Mouse (Mus musculus): Measurements from ENCODE around the gene Actl11. TPM values are rescaled to one million over a fixed set of nuclear protein-coding genes. Genes with fewer than 3 reads are reported as not detected.
A peak's percentile ranks its signal among the peaks of the same experiment; 100 is the strongest.

Gene Actl11
- polyA plus RNA-seq, 1 experiment from 2014 or later, result not detected

GRCm38 (mm10) chr9:107926920-107927420 is 1.3 kb upstream of the Actl11 start:
- H3K4me1 ChIP-seq (replicated peaks), result peaks cover 19% of the 10 kb centered on the region

GRCm38 (mm10) chr9:107927749-107928148 is 520 bp upstream of the Actl11 start:
- ATAC-seq (ENCODE audit: low FRiP score, low read depth), result no peak
- Histone ChIP-seq H3K36me3 (no peaks in the 10 kb centered on the region), H3K27me3 (no peaks in the 10 kb centered on the region), H3K27ac (replicated peaks) (no peak overlapping the region), H3K4me1 (replicated peaks) (peaks cover 19% of the 10 kb centered on the region), H3K4me2 (no peak overlapping the region), H3K4me3 (no peak overlapping the region), H3K9ac (no peak overlapping the region), H3K9me3 (no peaks in the 10 kb centered on the region)
- 79% methylated on average over 5 of the region's 5 CpGs for WGBS

More at GRCm38 (mm10) chr9:107926920-107927420, 1.3 kb upstream of the Actl11 start:
- no peak for ATAC-seq (ENCODE audit: low FRiP score, low read depth)
- no peak overlapping the region for H3K4me3 ChIP-seq
- H3K27ac ChIP-seq (replicated peaks), result no peak overlapping the region
- WGBS, result 60% methylated on average over 9 of the region's 9 CpGs
- H3K27me3 ChIP-seq, result no peaks in the 10 kb centered on the region
- H3K9me3 ChIP-seq, result no peaks in the 10 kb centered on the region
- no peaks in the 10 kb centered on the region for H3K36me3 ChIP-seq
- no peak overlapping the region for H3K4me2 ChIP-seq
- no peak overlapping the region for H3K9ac ChIP-seq

- Histone ChIP-seq H3K27me3 (peaks cover 3% of the 10 kb centered on the region; the same call in 1 of the 2 replicates), H3K27ac (replicated peaks) (no peak overlapping the region), H3K4me3 (no peak overlapping the region), H3K36me3 (no peaks in the 10 kb centered on the region), H3K4me1 (replicated peaks) (peaks cover 20% of the 10 kb centered on the region), H3K9me3 (no peaks in the 10 kb centered on the region), H3K9ac (no peak overlapping the region), H3K4me2 (no peak overlapping the region)
- 50% methylated on average over 4 of the region's 4 CpGs for WGBS
- ATAC-seq (ENCODE audit: low FRiP score, low read depth), result no peak
Observed at GRCm38 (mm10) chr9:107932221-107932620, 4.0 kb downstream of the Actl11 start.

- H3K9me3 ChIP-seq, result no peaks in the 10 kb centered on the region
- no peak overlapping the region for H3K4me2 ChIP-seq
- ATAC-seq (ENCODE audit: low FRiP score, low read depth), result no peak
- H3K4me3 ChIP-seq, result no peak overlapping the region
- peaks cover 22% of the 10 kb centered on the region for H3K4me1 ChIP-seq (replicated peaks)
- H3K9ac ChIP-seq, result no peak overlapping the region
- 74% methylated on average over 11 of the region's 11 CpGs for WGBS
- no peak overlapping the region for H3K27ac ChIP-seq (replicated peaks)
- no peaks in the 10 kb centered on the region for H3K36me3 ChIP-seq
- H3K27me3 ChIP-seq, result peaks cover 3% of the 10 kb centered on the region; the same call in 1 of the 2 replicates
Observed at GRCm38 (mm10) chr9:107934146-107934545, 5.9 kb downstream of the Actl11 start.

GRCm38 (mm10) chr9:107935374-107935773 is 7.1 kb downstream of the Actl11 start, which contains the start of gene Camkv:
Camkv (plus strand) TSS chr9:107935674.
- Histone ChIP-seq H3K27me3 (peaks cover 3% of the 10 kb centered on the region; the same call in 1 of the 2 replicates), H3K27ac (replicated peaks) (no peak within 1 kb of the TSS), H3K9ac (peak within 1 kb of the TSS; percentile 57), H3K4me3 (peak within 1 kb of the TSS; percentile 57), H3K9me3 (no peaks in the 10 kb centered on the region), H3K4me1 (replicated peaks) (peaks cover 22% of the 10 kb centered on the region), H3K36me3 (no peaks in the 10 kb centered on the region), H3K4me2 (peak within 1 kb of the TSS; percentile 94)
- 16% methylated on average over 3 of the region's 3 CpGs for WGBS
- ATAC-seq (ENCODE audit: low FRiP score, low read depth), result no peak

- 0% methylated on average over 41 of the region's 41 CpGs for WGBS
- H3K36me3 ChIP-seq, result no peaks in the 10 kb centered on the region
- H3K4me2 ChIP-seq, result peak overlapping the region; percentile 94
- ATAC-seq (ENCODE audit: low FRiP score, low read depth), result peak; percentile 42; the same call in 1 of the 2 replicates
- H3K27me3 ChIP-seq, result peaks cover 3% of the 10 kb centered on the region; the same call in 1 of the 2 replicates
- peak overlapping the region; percentile 57 for H3K9ac ChIP-seq
- H3K4me3 ChIP-seq, result peak overlapping the region; percentile 57
- peaks cover 22% of the 10 kb centered on the region for H3K4me1 ChIP-seq (replicated peaks)
- H3K27ac ChIP-seq (replicated peaks), result no peak overlapping the region
- H3K9me3 ChIP-seq, result no peaks in the 10 kb centered on the region
Observed at GRCm38 (mm10) chr9:107935790-107936214, 7.5 kb downstream of the Actl11 start.

GRCm38 (mm10) chr9:107936215-107936822 is 8.1 kb downstream of the Actl11 start:
- no peaks in the 10 kb centered on the region for H3K9me3 ChIP-seq

GRCm38 (mm10) chr9:107936831-107937230 is 8.6 kb downstream of the Actl11 start:
- Histone ChIP-seq H3K36me3 (no peaks in the 10 kb centered on the region), H3K4me1 (replicated peaks) (peaks cover 22% of the 10 kb centered on the region), H3K27ac (replicated peaks) (no peak overlapping the region), H3K27me3 (peaks cover 3% of the 10 kb centered on the region; the same call in 1 of the 2 replicates), H3K4me2 (peak overlapping the region; percentile 94), H3K9ac (peak overlapping the region; percentile 57; the same call in 1 of the 2 replicates), H3K4me3 (peak overlapping the region; percentile 57), H3K9me3 (no peaks in the 10 kb centered on the region)
- WGBS, result 5% methylated on average over 3 of the region's 3 CpGs
- 0 out of 2 replicates have a peak, but pooled peaks have one; percentile 2 for ATAC-seq (ENCODE audit: low FRiP score, low read depth)

More at GRCm38 (mm10) chr9:107936215-107936822, 8.1 kb downstream of the Actl11 start:
- peak; percentile 41; the same call in 1 of the 2 replicates for ATAC-seq (ENCODE audit: low FRiP score, low read depth)
- peak overlapping the region; percentile 57 for H3K4me3 ChIP-seq
- H3K4me1 ChIP-seq (replicated peaks), result peaks cover 22% of the 10 kb centered on the region
- 1% methylated on average over 29 of the region's 29 CpGs for WGBS
- H3K27me3 ChIP-seq, result peaks cover 3% of the 10 kb centered on the region; the same call in 1 of the 2 replicates
- peak overlapping the region; percentile 57 for H3K9ac ChIP-seq
- H3K27ac ChIP-seq (replicated peaks), result no peak overlapping the region
- H3K36me3 ChIP-seq, result no peaks in the 10 kb centered on the region
- H3K4me2 ChIP-seq, result peak overlapping the region; percentile 94

GRCm38 (mm10) chr9:107947241-107948194 is 19.2 kb downstream of the Actl11 start:
- no peaks in the 10 kb centered on the region for H3K36me3 ChIP-seq
- 87% methylated on average over 31 of the region's 31 CpGs for WGBS
- peaks cover 11% of the 10 kb centered on the region for H3K4me1 ChIP-seq (replicated peaks)
- no peak overlapping the region for H3K9ac ChIP-seq
- no peaks in the 10 kb centered on the region for H3K9me3 ChIP-seq
- ATAC-seq (ENCODE audit: low FRiP score, low read depth), result no peak
- no peak overlapping the region for H3K4me3 ChIP-seq
- H3K27me3 ChIP-seq, result no peaks in the 10 kb centered on the region
- H3K4me2 ChIP-seq, result no peak overlapping the region
- H3K27ac ChIP-seq (replicated peaks), result no peak overlapping the region

- no peak for ATAC-seq (ENCODE audit: low FRiP score, low read depth)
- Histone ChIP-seq H3K9ac (no peak overlapping the region), H3K36me3 (no peaks in the 10 kb centered on the region), H3K27me3 (no peaks in the 10 kb centered on the region), H3K27ac (replicated peaks) (no peak overlapping the region), H3K4me2 (no peak overlapping the region), H3K9me3 (no peaks in the 10 kb centered on the region), H3K4me3 (no peak overlapping the region), H3K4me1 (replicated peaks) (peaks cover 11% of the 10 kb centered on the region)
- 86% methylated on average over 13 of the region's 13 CpGs for WGBS
Observed at GRCm38 (mm10) chr9:107949184-107949921, 21.1 kb downstream of the Actl11 start.

- Histone ChIP-seq H3K27me3 (no peaks in the 10 kb centered on the region), H3K4me2 (peak within 1 kb of the TSS; percentile 66), H3K27ac (replicated peaks) (peak within 1 kb of the TSS; percentile 84), H3K4me1 (replicated peaks) (peaks cover 11% of the 10 kb centered on the region), H3K4me3 (peak within 1 kb of the TSS; percentile 47), H3K9ac (peak within 1 kb of the TSS; percentile 64), H3K36me3 (no peaks in the 10 kb centered on the region), H3K9me3 (no peaks in the 10 kb centered on the region)
- 93% methylated on average over 10 of the region's 10 CpGs for WGBS
- ATAC-seq (ENCODE audit: low FRiP score, low read depth), result no peak
Observed at GRCm38 (mm10) chr9:107949922-107950235, 21.6 kb downstream of the Actl11 start, which contains the start of gene Traip. Traip (plus strand) TSS chr9:107950136.

Data from hindbrain, embryonic 15.5 days (tissue).